Mouse (Mus musculus): ENCODE measurements at regions not wholly inside any gene's neighbourhood (a gene's known extent, or its start where the extent isn't known, plus 50 kb on each side); places are given as distances from the start of the nearest gene placed in this dataset.

GRCm38 (mm10) chr14:78225677-78226076, 82.2 kb downstream of the Tnfsf11 start:
- no peak for DNase-seq (ENCODE audit: low read depth, low spot score)

- DNase-seq (ENCODE audit: low read depth, low spot score) = no peak
Observed at GRCm38 (mm10) chr14:78216229-78216963, 91.4 kb downstream of the Tnfsf11 start.

- DNase-seq (ENCODE audit: low read depth, low spot score) = no peak
Observed at GRCm38 (mm10) chr14:78215491-78215890, 92.4 kb downstream of the Tnfsf11 start.

GRCm38 (mm10) chr14:78204566-78204863, 103.3 kb downstream of the Tnfsf11 start:
- no peak for DNase-seq (ENCODE audit: low read depth, low spot score)

DNA sequence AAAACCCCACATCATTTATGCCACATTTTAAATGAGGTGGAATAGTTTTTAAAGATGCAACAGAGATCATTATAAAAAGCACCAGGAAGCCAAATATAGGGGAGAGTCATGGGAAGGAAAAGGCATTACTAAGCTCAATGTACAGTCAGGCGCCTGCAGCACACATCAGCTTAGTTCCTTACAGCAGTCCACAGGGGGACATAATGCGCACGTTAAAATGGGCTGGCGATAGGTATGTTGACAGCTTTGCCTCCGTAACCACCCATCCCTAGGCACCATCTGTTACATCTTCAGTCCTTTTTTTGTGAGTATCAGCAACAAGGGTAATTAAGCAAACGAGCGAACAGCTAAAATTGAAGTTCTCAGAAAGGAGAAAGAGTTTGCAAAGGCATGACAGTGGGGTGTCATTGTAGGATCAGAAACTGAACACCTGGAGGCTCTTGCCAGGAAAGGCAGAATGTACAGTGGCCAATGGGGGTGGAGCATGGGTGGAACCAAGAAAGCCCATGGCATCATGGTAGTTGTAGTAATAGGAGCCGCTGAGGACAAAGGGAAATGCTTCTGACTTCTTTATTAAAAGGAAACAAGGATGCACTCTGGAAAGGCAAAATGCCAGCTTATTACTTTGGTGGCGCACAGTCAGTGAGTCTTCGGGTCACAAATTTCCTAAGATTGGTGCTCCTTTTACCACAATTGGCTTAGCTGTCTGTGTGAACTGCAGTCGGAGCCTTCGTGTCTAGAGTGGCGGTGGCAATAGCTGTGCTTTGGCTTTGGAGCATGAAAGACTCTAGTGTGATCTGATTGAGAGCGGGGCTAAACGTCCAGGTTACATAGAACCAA, 103.9 kb downstream of the Tnfsf11 start:
- DNase-seq (ENCODE audit: low read depth, low spot score) = peak; percentile 59

GRCm38 (mm10) chr14:78202781-78203180, 105.1 kb downstream of the Tnfsf11 start:
- DNase-seq (ENCODE audit: low read depth, low spot score) = no peak

DNA sequence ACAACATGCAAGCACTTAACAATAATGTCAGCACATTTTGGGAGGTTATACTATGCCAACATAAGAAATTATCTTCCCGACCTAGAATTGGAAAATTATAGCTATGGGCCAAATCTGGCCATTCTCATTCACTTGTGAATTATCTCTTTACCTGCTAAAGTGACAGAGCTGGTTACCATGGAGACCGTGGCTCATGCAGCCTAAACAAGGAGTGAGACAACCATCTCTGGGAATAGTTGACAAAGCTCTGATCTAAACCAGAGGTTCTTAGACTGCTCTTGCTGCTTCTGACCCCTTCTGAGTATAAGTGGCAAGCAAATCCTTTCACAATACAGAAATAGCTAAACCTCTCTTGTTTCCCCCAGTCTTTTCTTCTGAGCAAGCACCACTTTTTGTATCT, 108.7 kb upstream of the Fam216b start:
- no peak for DNase-seq (ENCODE audit: low read depth, low spot score)

- DNase-seq (ENCODE audit: low read depth, low spot score) = no peak
Observed at GRCm38 (mm10) chr14:78179576-78179975, 90.8 kb upstream of the Fam216b start.

DNA sequence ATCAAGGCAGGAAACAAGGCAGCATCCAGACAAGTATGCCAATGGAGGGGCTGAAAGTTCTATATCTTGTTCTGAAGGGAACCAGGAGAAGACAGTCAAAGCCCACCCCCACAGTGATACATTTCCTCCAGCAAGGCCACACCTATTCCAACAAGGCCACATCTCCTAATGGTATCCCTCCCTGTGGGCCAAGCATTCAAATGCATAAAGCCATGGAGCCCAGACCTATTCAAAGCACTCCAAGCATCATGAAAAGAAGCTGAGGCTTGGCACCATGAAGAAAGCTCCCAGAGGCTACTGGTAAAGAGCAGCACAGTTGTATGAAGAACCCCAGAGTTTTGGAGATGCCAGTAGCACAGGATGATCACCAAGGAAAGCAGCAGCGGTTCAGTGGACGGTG, 84.6 kb upstream of the Fam216b start:
- DNase-seq (ENCODE audit: low read depth, low spot score) = no peak

DNA sequence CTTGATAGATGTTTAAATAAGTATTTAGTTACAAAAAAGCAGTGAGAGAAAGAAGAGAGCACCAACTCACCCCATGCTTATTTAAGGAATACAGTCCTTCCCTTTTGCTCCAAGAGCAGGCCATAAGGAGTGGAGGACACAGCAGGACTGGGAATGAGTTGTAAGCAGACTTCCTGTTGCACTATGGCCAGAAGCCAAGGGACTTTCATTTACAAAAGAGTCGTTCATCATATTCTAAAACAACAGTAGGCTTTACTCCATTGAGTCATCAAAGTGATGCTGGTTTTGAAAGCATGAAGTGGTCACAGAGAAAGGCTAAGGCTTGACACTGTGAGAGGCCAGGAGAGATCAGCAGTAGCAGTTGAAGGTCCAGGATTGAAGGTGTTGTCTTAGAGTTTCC, 84.1 kb upstream of the Fam216b start:
- DNase-seq (ENCODE audit: low read depth, low spot score) = no peak

DNA sequence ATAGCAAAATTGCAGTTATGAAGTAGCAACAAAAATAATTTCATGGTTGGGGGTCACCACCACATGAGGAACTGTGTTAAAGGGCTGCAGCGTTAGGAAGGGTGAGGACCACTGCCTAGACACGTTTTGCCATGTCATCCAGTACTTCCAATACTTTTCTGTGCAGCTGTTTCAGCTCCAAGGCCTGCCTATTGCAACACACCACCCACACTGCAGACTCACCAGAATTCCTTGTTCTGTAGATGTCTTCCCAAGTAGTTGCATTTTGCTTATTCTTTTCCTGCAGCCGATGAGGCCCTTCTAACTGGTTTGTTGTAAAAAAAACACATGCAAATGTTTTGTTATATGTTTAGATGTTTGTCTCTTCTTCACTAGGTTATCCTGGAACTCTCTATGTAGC, 72.0 kb upstream of the Fam216b start:
- DNase-seq (ENCODE audit: low read depth, low spot score) = no peak

- DNase-seq (ENCODE audit: low read depth, low spot score) = no peak
Observed at GRCm38 (mm10) chr14:78159567-78159966, 70.8 kb upstream of the Fam216b start.

GRCm38 (mm10) chr14:78157660-78158059, 68.9 kb upstream of the Fam216b start:
- peak; percentile 16 for DNase-seq (ENCODE audit: low read depth, low spot score)

GRCm38 (mm10) chr14:78148851-78149250, 60.0 kb upstream of the Fam216b start:
- DNase-seq (ENCODE audit: low read depth, low spot score) = no peak

DNA sequence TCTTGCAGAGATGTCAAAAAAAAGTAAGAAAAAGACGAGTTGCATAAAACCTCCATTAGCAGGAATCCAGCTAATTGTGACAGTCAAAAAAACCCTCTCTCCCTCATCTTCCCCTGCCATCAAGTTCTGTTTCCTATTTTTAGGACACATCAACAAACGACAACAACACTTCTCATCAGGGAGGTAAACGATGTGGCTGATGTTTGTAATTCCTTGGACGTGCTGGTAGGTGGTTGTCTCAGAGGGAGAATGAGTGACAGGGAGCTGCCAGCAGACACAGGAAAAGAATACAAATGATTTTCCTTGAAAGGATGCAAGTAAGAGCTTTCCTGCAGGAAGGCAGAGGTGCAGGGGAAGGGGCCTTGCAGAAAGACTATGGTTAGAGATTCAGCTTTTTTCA, 54.9 kb upstream of the Fam216b start:
- DNase-seq (ENCODE audit: low read depth, low spot score) = no peak

Measured in telencephalon, adult 2 months (tissue).